Mouse (Mus musculus) embryonic facial prominence, embryonic 11.5 days (tissue): ENCODE data around the gene Tbc1d12. TPM values are rescaled to one million over a fixed set of nuclear protein-coding genes. Genes with fewer than 3 reads are reported as not detected.
A peak's percentile ranks its signal among the peaks of the same experiment; 100 is the strongest.

Source experiments
- ATAC-seq: fragments of 200-750 bp; cut with Nextera tagmentation; replicated peaks from 2 replicates; pipeline ENCODE4 v1.8.0; 2017; ENCODE audit warnings: low read depth; ENCODE audit not compliant: insufficient number of reproducible peaks, low FRiP score, low TSS enrichment
- DNase-seq: peaks from one replicate; pipeline ENCODE4 v3.0.0-alpha.2; 2015; ENCODE audit warnings: low spot score
- H3K27ac ChIP-seq: fragments of 300-500 bp; sonication (generic); replicated peaks from 2 replicates; pipeline ENCODE4 v1.5.1; 2014; ENCODE audit warnings: mild to moderate bottlenecking, low read depth, low read length, control low read depth
- H3K27me3 ChIP-seq: fragments of 300-500 bp; sonication (generic); 2 replicates; pipeline ENCODE4 v1.6.1; 2014; ENCODE audit warnings: mild to moderate bottlenecking, low read length, moderate library complexity, mixed read lengths; ENCODE audit not compliant: control insufficient read depth, insufficient read depth
- H3K36me3 ChIP-seq: fragments of 300-500 bp; sonication (generic); replicated peaks from 2 replicates; pipeline ENCODE4 v1.6.1; 2014; ENCODE audit warnings: low read depth, mild to moderate bottlenecking, low read length, moderate library complexity, mixed read lengths; ENCODE audit not compliant: control insufficient read depth, insufficient read depth
- H3K4me1 ChIP-seq: fragments of 300-500 bp; sonication (generic); 2 replicates; pipeline ENCODE4 v1.6.1; 2014; ENCODE audit warnings: low read length, mixed read lengths; ENCODE audit not compliant: control insufficient read depth, insufficient read depth
- H3K4me2 ChIP-seq: fragments of 300-500 bp; sonication (generic); 2 replicates; pipeline ENCODE4 v1.6.1; 2014; ENCODE audit warnings: low read depth, mild to moderate bottlenecking, control low read depth, low read length, moderate library complexity
- H3K4me3 ChIP-seq: fragments of 300-500 bp; sonication (generic); 2 replicates; pipeline ENCODE4 v1.5.1; 2014; ENCODE audit warnings: low read depth, low read length, control low read depth
- H3K9ac ChIP-seq: fragments of 300-500 bp; sonication (generic); replicated peaks from 2 replicates; pipeline ENCODE4 v1.6.1; 2014; ENCODE audit warnings: mild to moderate bottlenecking, control low read depth, low read length
- H3K9me3 ChIP-seq: fragments of 300-500 bp; sonication (generic); replicated peaks from 2 replicates; pipeline ENCODE4 v1.6.1; 2016; ENCODE audit warnings: mild to moderate bottlenecking, low read length, inconsistent platforms, mixed read lengths; ENCODE audit not compliant: control insufficient read depth
- WGBS: fragments of 180-500 bp; shearing (Covaris S2); extraction: QIAGEN DNeasy Blood & Tissue Kit; methylation state at CpG from one replicate; pipeline ENCODE4 v1.1.7; 2014; 5-methylcytosine and 5-hydroxymethylcytosine counted together
- polyA plus RNA-seq: library from polyadenylated mRNA; unstranded; fragments of >200 nt; fragmentation: Nextera tagmentation; extraction: Ambion mirVana; gene quantifications from 2 replicates; pipeline ENCODE4 v1.2.1, GENCODE M21; 2014

Tbc1d12 gene
- polyA plus RNA-seq, 1 experiment from 2014 or later: 3.3 TPM

DNA sequence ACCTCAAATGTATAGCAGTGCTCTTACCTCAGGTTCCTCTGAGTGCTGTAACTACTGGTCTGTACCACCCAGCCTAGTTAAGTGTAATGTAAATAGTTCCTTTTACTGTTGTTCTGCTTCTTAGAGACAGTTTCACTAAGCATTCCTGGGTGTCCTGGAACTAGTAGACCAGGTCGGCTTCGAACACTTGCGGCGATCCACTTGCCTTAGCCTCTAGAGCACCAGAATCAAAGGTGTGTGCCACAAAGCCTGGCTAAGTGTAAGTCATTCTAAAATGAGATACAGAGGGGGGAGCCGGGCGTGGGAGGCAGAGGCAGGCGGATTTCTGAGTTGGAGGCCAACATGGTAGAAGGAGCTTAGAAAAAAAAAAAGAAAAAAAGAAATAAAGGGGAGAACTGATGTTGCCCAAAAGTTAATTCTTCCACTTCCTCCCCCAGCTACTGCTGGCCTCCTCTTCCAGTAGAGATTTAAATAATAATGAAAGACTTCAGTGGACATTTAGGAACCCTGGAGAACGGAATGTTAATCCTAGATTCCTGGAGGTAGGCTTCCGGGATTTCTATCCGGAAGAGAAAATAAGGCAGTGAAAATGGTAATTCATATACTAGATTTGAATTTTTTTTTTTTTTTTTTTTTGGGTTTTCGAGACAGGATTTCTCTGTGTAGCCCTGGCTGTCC is 92.2 kb downstream of the Tbc1d12 start:
- peaks cover 3% of the 10 kb centered on the region; the same call in 1 of the 2 replicates for H3K4me1 ChIP-seq
- no peak for DNase-seq
- no peak overlapping the region for H3K4me2 ChIP-seq
- no peak for ATAC-seq
- no peaks in the 10 kb centered on the region for H3K36me3 ChIP-seq
- no peaks in the 10 kb centered on the region for H3K9me3 ChIP-seq
- H3K4me3 ChIP-seq: no peak overlapping the region
- H3K27ac ChIP-seq: no peak overlapping the region
- no peaks in the 10 kb centered on the region for H3K27me3 ChIP-seq
- WGBS: 96% methylated on average over 10 of the region's 11 CpGs
- H3K9ac ChIP-seq: no peak overlapping the region

DNA sequence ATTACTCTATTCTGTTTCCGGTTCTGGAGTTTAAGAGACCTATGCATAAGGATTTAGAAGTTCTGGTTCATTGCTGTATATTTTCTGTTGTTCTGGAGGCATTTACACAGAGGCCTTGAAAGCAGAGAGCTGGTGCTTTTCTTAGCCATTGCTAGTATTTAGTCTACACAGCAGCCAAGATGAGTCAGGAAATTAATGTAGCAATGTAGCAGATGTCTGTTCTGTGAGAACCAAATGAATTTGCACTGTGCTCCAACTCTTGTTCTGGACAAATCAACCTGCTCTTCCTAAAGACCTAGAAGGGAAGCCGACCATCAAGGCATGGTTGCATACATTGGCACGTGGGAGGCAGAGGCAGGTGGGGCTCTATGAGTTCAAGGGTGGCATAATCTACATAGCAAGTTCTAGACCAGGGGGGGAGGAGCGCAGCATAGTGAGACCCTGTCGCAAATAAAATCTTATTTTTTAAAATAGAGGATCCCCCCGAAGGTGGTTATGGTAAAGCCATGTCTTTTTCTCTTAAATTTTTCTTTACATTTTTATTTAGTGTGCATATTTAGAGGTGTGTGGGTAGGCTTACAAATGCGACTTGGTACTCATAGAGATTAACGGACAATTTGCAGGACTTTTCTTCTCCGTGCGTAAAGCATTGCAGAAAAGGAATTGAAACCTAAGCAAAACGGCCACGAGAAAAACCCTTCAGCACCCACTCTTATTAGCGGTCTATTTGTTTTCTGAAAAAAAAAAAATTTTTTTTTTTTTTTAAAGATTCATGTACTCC is 93.3 kb downstream of the Tbc1d12 start:
- ATAC-seq: no peak
- WGBS: 73% methylated on average over 13 of the region's 13 CpGs
- H3K27me3 ChIP-seq: no peaks in the 10 kb centered on the region
- peaks cover 3% of the 10 kb centered on the region; the same call in 1 of the 2 replicates for H3K4me1 ChIP-seq
- no peaks in the 10 kb centered on the region for H3K9me3 ChIP-seq
- no peak overlapping the region for H3K27ac ChIP-seq
- no peak for DNase-seq
- peak overlapping the region; percentile 96; the same call in 1 of the 2 replicates for H3K9ac ChIP-seq
- no peaks in the 10 kb centered on the region; the same call in 1 of the 2 replicates for H3K36me3 ChIP-seq
- H3K4me2 ChIP-seq: peak overlapping the region; percentile 74
- peak overlapping the region; percentile 89 for H3K4me3 ChIP-seq

DNA sequence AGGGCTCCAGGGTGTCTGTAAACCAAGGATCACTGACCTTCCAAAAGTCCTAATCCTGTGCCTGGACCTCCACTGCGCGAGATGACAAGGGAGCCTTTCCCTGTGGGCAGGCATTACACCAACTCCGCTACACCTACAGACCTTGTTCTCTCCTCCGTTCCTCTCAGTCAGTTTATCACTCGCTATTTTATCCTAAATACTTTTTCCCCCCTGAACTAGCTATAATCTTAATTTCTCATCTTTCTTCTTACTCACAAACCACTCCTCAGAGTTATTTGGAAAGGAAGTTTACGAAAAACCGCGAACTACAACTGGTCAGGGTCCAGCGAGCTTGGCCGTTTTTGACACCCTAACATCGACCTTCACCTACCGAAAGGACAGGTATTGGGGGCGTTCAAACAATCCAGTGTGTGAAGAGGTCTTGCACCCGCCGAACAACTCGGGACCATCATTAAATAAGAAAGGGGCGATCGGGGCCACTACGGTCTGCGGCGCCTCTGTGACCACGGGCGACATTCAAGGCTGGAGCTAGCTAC is 93.9 kb downstream of the Tbc1d12 start:
- Histone ChIP-seq H3K27ac (no peak overlapping the region), H3K36me3 (no peaks in the 10 kb centered on the region; the same call in 1 of the 2 replicates), H3K4me2 (peak overlapping the region; percentile 74), H3K27me3 (no peaks in the 10 kb centered on the region), H3K9ac (peak overlapping the region; percentile 96), H3K4me1 (peaks cover 3% of the 10 kb centered on the region; the same call in 1 of the 2 replicates), H3K4me3 (peak overlapping the region; percentile 89), H3K9me3 (no peaks in the 10 kb centered on the region)
- WGBS: 4% methylated on average over 23 of the region's 23 CpGs
- ATAC-seq: no peak; the same call in 1 of the 2 replicates
- DNase-seq: peak; percentile 25

DNA sequence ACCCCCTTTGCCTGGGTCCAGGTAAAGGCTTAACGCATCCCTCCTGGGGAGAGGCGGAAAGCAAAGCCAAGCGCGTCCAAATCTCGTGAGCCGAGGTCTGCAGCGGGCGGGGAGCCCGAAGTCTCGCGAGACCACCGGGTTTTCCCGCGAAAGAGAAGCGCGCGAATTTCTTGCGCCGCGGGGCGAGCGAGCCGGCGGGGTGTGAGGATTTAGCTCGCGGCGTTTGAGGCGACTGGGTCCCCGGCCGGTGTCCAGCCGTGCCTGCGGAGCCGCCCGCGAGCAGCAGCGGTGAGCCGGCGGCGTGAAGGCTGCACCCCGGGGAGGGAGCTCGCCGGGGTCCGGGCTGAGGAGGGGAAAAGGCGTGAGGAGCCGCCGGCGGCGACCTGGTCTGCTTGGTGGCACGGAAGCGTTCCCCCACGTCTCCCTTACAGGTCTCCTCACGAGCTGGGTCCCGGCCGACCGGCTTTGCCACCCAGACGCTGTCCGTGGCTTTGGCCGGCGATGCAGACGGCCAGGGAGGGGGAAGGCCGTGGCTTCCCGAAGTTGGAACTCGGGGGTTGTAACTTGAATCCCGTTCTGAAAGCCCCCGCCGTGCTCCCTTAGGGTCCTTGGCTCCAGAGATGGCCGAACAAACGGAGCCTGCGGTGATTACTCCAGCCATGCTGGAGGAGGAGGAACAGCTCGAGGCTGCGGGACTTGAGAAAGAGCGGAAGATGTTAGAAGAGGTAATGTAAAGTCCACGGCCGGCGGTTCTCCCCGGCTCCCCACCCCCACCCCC is 94.6 kb downstream of the Tbc1d12 start, which contains the start of gene Hells:
Gene Hells (plus strand): TSS at position 128 of the 778 bp plus-strand sequence.
- H3K27ac ChIP-seq: peak within 1 kb of the TSS; percentile 85
- DNase-seq (peak; percentile 96), ATAC-seq (peak; percentile 89)
- H3K9ac ChIP-seq: peak within 1 kb of the TSS; percentile 96
- H3K27me3 ChIP-seq: no peaks in the 10 kb centered on the region
- peak within 1 kb of the TSS; percentile 74 for H3K4me2 ChIP-seq
- WGBS: under 1% methylated on average over 76 of the region's 76 CpGs
- no peaks in the 10 kb centered on the region; the same call in none of the 2 replicates for H3K36me3 ChIP-seq
- peaks cover 3% of the 10 kb centered on the region; the same call in 1 of the 2 replicates for H3K4me1 ChIP-seq
- no peaks in the 10 kb centered on the region for H3K9me3 ChIP-seq
- H3K4me3 ChIP-seq: peak within 1 kb of the TSS; percentile 89

DNA sequence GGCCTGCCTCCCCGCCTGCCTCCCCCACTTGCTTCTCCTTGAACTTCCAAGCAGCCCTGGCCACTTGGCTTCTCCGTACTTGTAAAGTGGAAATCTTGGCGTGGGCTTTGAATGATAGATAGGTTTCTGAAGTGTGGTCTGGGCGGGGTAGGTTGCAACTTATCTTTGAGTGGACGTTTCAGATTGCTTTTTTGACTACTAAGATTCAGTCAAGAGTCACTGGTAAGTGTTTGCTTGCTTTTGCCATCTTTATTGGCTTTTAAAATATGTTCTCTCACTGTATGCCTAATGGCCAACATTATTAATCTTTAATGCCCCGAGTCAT is 95.1 kb downstream of the Tbc1d12 start:
- 3% methylated on average over 6 of the region's 6 CpGs for WGBS
- Histone ChIP-seq H3K9ac (peak overlapping the region; percentile 96), H3K4me3 (peak overlapping the region; percentile 89), H3K4me2 (peak overlapping the region; percentile 74), H3K9me3 (no peaks in the 10 kb centered on the region), H3K36me3 (no peaks in the 10 kb centered on the region; the same call in none of the 2 replicates), H3K27me3 (no peaks in the 10 kb centered on the region), H3K27ac (peak overlapping the region; percentile 85; the same call in 1 of the 2 replicates), H3K4me1 (peaks cover 3% of the 10 kb centered on the region; the same call in 1 of the 2 replicates)
- ATAC-seq (no peak), DNase-seq (no peak)

DNA sequence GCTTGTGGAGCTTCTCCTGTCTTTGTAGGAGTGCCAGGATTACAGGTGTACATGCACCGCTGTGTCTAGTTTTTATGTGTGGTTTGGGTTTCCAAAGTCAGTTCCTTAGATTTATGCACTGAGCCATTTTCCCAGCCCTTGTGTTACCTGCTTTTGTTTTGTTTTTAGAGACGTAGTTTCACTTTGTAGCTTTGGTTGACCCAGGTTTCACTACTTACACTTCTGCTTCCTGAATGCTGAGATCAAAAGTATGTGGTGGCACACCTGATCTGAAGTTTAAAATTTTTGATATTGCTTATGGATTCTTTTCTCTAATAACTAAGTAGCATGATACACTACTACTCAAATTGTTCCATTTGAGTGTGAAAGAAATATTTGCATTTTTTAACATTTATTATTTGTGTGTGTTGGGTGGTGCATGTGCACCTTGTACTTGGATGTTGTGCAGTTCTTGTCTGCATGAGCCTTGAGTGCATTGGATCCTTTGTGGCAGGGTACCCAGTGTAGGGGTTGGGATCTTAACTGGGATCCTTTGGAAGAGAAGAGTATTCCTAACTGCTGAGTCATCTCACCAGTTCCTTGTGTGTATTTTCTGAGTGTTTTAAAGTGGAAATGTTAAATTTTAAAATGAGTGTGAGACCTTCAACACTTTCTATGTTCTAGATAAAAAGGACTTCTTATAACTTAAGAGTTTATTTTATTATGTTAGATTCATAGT is 108.4 kb downstream of the Tbc1d12 start:
- Histone ChIP-seq H3K27ac (no peak overlapping the region), H3K9ac (no peak overlapping the region), H3K9me3 (no peaks in the 10 kb centered on the region), H3K27me3 (no peaks in the 10 kb centered on the region), H3K36me3 (peaks cover 6% of the 10 kb centered on the region), H3K4me2 (no peak overlapping the region), H3K4me3 (no peak overlapping the region), H3K4me1 (no peaks in the 10 kb centered on the region)
- ATAC-seq (no peak), DNase-seq (no peak)
- 90% methylated on average over 2 of the region's 2 CpGs for WGBS
